Comparison of ENCODE assay signal across 10 mouse cellular contexts in the genomic region with DNA sequence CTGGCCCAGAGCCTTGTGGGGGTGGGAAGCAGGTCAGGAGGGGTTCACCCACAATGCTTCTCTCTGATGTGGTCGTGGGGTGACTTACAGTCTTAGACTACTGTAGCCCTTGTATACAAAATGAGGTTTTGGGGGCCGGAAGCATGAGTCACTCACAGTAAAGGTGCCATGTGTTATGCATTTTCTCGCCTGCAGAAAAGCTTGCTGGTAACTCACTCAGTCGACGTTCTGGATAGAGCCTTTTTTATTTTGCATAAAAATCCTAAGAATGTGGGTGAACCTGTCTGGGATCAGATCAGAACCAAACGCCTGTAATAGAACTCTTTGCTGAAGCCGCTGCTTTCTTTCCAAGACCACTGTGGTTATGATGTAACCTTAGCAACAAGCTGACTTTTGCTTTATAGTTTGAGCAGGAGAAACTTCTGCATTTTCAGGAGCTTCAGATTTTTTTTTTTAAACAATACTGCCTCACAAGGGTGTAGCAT. TPM values are rescaled to one million over a fixed set of nuclear protein-coding genes. Genes with fewer than 3 reads are reported as not detected.
A peak's percentile ranks its signal among the peaks of the same experiment; 100 is the strongest.
DNase-seq lines count a peak whose midpoint lies in the region; ATAC-seq and TF ChIP-seq lines count a peak whose summit lies in the region.
"Had no signal": no experiment of that assay in that cellular context is flagged by ENCODE, and none has a peak within 500 bp of the region (broad histone marks: within the 10 kb centered on the region; RNA-seq: fewer than 3 reads in every experiment).

No protein-coding gene starts in this region.

- 43% methylated on average over 7 of the region's 7 CpGs for WGBS in midbrain, embryonic 15.5 days
- WGBS in forebrain, embryonic 10.5 days, result 52% methylated on average over 7 of the region's 7 CpGs

- no peak overlapping the region for H3K9ac ChIP-seq in midbrain, embryonic 15.5 days
- H3K9ac ChIP-seq: embryonic facial prominence, embryonic 12.5 days had no signal

- 0 out of 2 replicates have a peak overlapping the region, but pooled peaks have one; percentile 29 for H3K27ac ChIP-seq in gastrocnemius, adult 2 months
- no peak overlapping the region for H3K27ac ChIP-seq in midbrain, embryonic 15.5 days
- no peak overlapping the region for H3K27ac ChIP-seq in forebrain, embryonic 10.5 days

- DNase-seq in gastrocnemius, adult 2 months, result no peak
- no peak for DNase-seq in gastrocnemius, adult 8-10 months (ENCODE audit: low spot score in 2 of 2)
- peak; percentile 78 for DNase-seq in 3T3-L1 (ENCODE audit: low read depth, low spot score)
- DNase-seq in embryo, embryonic 10.5 days (ENCODE audit: low spot score), result peak; percentile 5
- no peak for DNase-seq in gastrocnemius, postnatal 36 days
- DNase-seq in forebrain, embryonic 10.5 days (ENCODE audit: extremely low spot score, low spot score), result no peak
- DNase-seq: heart, postnatal 14 days had no signal

- ATAC-seq in megakaryocyte, adult 5-6 weeks (ENCODE audit: poor library complexity, severe bottlenecking), result peak; percentile 14
- ATAC-seq in midbrain, embryonic 15.5 days (replicated peaks), result no peak

- H3K9me3 ChIP-seq in midbrain, embryonic 15.5 days, result no peaks in the 10 kb centered on the region
- no peaks in the 10 kb centered on the region for H3K9me3 ChIP-seq in forebrain, embryonic 10.5 days
- H3K9me3 ChIP-seq: embryonic facial prominence, embryonic 12.5 days had no signal

- H3K36me3 ChIP-seq in midbrain, embryonic 15.5 days (replicated peaks), result no peaks in the 10 kb centered on the region
- no peaks in the 10 kb centered on the region for H3K36me3 ChIP-seq in forebrain, embryonic 10.5 days (replicated peaks)
- H3K36me3 ChIP-seq: embryonic facial prominence, embryonic 12.5 days had no signal

- peaks cover 21% of the 10 kb centered on the region for H3K4me1 ChIP-seq in midbrain, embryonic 15.5 days
- H3K4me1 ChIP-seq in forebrain, embryonic 10.5 days, result peaks cover 25% of the 10 kb centered on the region

- peak overlapping the region; percentile 28 for H3K4me3 ChIP-seq in gastrocnemius, adult 2 months
- H3K4me3 ChIP-seq in midbrain, embryonic 15.5 days, result no peak overlapping the region
- H3K4me3 ChIP-seq in forebrain, embryonic 10.5 days, result no peak overlapping the region
- H3K4me3 ChIP-seq: embryonic facial prominence, embryonic 12.5 days had no signal

- H3K27me3 ChIP-seq in midbrain, embryonic 15.5 days (replicated peaks), result peaks cover 19% of the 10 kb centered on the region
- peaks cover 45% of the 10 kb centered on the region for H3K27me3 ChIP-seq in forebrain, embryonic 10.5 days (ENCODE audit: poor library complexity, severe bottlenecking)

- TF ChIP-seq CTCF in gastrocnemius, adult 2 months (IDR thresholded peaks at IDR 0.05), result no peak

- intact Hi-C loops in gastrocnemius, adult 2 months (cut with DNase I), result no loop called here
- intact Hi-C loops in gastrocnemius, postnatal 36 days (cut with DNase I), result no loop called here

- H3K4me2 ChIP-seq in midbrain, embryonic 15.5 days, result no peak overlapping the region
- H3K4me2 ChIP-seq: embryonic facial prominence, embryonic 12.5 days had no signal

RNA-seq across cellular contexts. Expression of gene Metrnl, which starts 5.2 kb away (rescaled TPM):
- 10 to 100 TPM in 1 of 2 experiments, 1 to 10 TPM in 1; 7.8 to 13.7 TPM for total RNA-seq in gastrocnemius, adult 2 months (2021)
- total RNA-seq in gastrocnemius, adult 8-10 months (2022), result 1 to 10 TPM; 5.1 to 7.8 (median 5.6) TPM
- 32.9 and 40.5 TPM in 2 replicates for total RNA-seq in megakaryocyte, adult 5-6 weeks (2015)
- 16.4 and 20.6 TPM in 2 replicates for total RNA-seq in megakaryocyte, adult 5-6 weeks (2017)
- 10 to 100 TPM in 1 of 2 experiments, 1 to 10 TPM in 1; 7.2 to 12.0 TPM for total RNA-seq in gastrocnemius, postnatal 36 days (2021)
- polyA plus RNA-seq in midbrain, embryonic 15.5 days (2015; fragmentation: Nextera tagmentation; extraction: Ambion mirVana), result 14.1 and 16.7 TPM in 2 replicates
- 3.6 and 4.0 TPM in 2 replicates for polyA plus RNA-seq in forebrain, embryonic 10.5 days (2016; fragmentation: Nextera tagmentation; extraction: Ambion mirVana)

RNA-seq across cellular contexts. Expression of gene B3gntl1, which starts 33.6 kb away (rescaled TPM):
- total RNA-seq in gastrocnemius, adult 2 months (2021), result 1 to 10 TPM; 2.2 to 3.0 TPM
- 1 to 10 TPM; 2.3 to 2.8 (median 2.5) TPM for total RNA-seq in gastrocnemius, adult 8-10 months (2022)
- total RNA-seq in megakaryocyte, adult 5-6 weeks (2015), result 3.6 and 5.8 TPM in 2 replicates
- 5.2 and 7.8 TPM in 2 replicates for total RNA-seq in megakaryocyte, adult 5-6 weeks (2017)
- total RNA-seq in gastrocnemius, postnatal 36 days (2021), result 1 to 10 TPM; 1.8 to 2.0 TPM
- polyA plus RNA-seq in midbrain, embryonic 15.5 days (2015; fragmentation: Nextera tagmentation; extraction: Ambion mirVana), result 7.3 and 8.2 TPM in 2 replicates
- polyA plus RNA-seq in forebrain, embryonic 10.5 days (2016; fragmentation: Nextera tagmentation; extraction: Ambion mirVana), result 6.6 and 7.7 TPM in 2 replicates

Comparison
In these comparisons a context has a peak if more than half of its experiments do, and no peak if none do; other contexts are left out.
1. DNase-seq: peak in 3T3-L1 (single experiment) and embryo, embryonic 10.5 days (single experiment); none in gastrocnemius, adult 2 months (single experiment), gastrocnemius, adult 8-10 months (0 of 2), gastrocnemius, postnatal 36 days (0 of 2) and forebrain, embryonic 10.5 days (single experiment).